Mouse (Mus musculus) G1E (cell line): ENCODE measurements around the gene Mgp.

ENCODE experiments used
- CTCF ChIP-seq: IDR thresholded peaks from 2 replicates; pipeline ENCODE4 v1.5.1; 2012; ENCODE audit warnings: low read depth, low read length, inconsistent platforms, mixed read lengths
- POLR2AphosphoS5 ChIP-seq: IDR thresholded peaks from 2 replicates; pipeline ENCODE4 v1.6.1; 2012; ENCODE audit warnings: low read depth, low read length, inconsistent platforms; ENCODE audit not compliant: insufficient replicate concordance

GRCm38 (mm10) chr6:136917885-136918284 lies 42.3 kb upstream of the Mgp start:
- no peak for TF ChIP-seq CTCF
- no peak for TF ChIP-seq POLR2AphosphoS5
